Mouse (Mus musculus) liver, embryonic 14.5 days (tissue): ENCODE measurements at regions not wholly inside any gene's neighbourhood (a gene's known extent, or its start where the extent isn't known, plus 50 kb on each side); places are given as distances from the start of the nearest gene placed in this dataset.

ENCODE experiments used
- ATAC-seq: fragments of 200-750 bp; cut with Nextera tagmentation; 2 replicates; pipeline ENCODE4 v1.8.0; 2017; ENCODE audit warnings: moderate number of reproducible peaks, mild to moderate bottlenecking, moderate library complexity; ENCODE audit not compliant: insufficient read depth
- DNase-seq, 3 experiments: peaks; one replicate each; pipeline ENCODE4 v3.0.0-alpha.2; 2012 to 2013; ENCODE audit warnings: low read depth in 3 of 3, low spot score in 3 of 3
- H3K27ac ChIP-seq: fragments of 300-500 bp; sonication (generic); 2 replicates; pipeline ENCODE4 v1.5.1; 2014; ENCODE audit warnings: moderate library complexity, mild to moderate bottlenecking, control low read depth, inconsistent platforms
- H3K27me3 ChIP-seq: fragments of 300-500 bp; sonication (generic); 2 replicates; pipeline ENCODE4 v1.6.1; 2014; ENCODE audit warnings: mild to moderate bottlenecking, low read length, moderate library complexity; ENCODE audit not compliant: control insufficient read depth, insufficient read depth
- H3K36me3 ChIP-seq: fragments of 300-500 bp; sonication (generic); replicated peaks from 2 replicates; pipeline ENCODE4 v1.6.1; 2014; ENCODE audit warnings: low read depth; ENCODE audit not compliant: control insufficient read depth, insufficient read depth
- H3K4me1 ChIP-seq, 2 experiments: fragments of 200-500 bp in 1 of 2; fragments of 300-500 bp in 1 of 2; sonication (generic) in 1 of 2; replicated peaks; 2 replicates each; pipeline ENCODE4 v1.6.1; 2012 to 2014; ENCODE audit warnings: antibody characterized with exemption in 1 of 2, inconsistent platforms in 1 of 2, low read length in 1 of 2; ENCODE audit not compliant: control insufficient read depth in 2 of 2, insufficient read depth in 2 of 2
- H3K4me2 ChIP-seq: fragments of 300-500 bp; sonication (generic); 2 replicates; pipeline ENCODE4 v1.6.1; 2014; ENCODE audit warnings: low read depth, mild to moderate bottlenecking, control low read depth, moderate library complexity
- H3K4me3 ChIP-seq, 2 experiments: fragments of 200-500 bp in 1 of 2; fragments of 300-500 bp in 1 of 2; sonication (generic) in 1 of 2; 2 replicates each; pipeline ENCODE4 v1.5.1; 2012 to 2014; ENCODE audit warnings: low read depth in 2 of 2, low read length in 2 of 2, mild to moderate bottlenecking in 2 of 2, control low read depth in 1 of 2, inconsistent platforms in 1 of 2, moderate library complexity in 1 of 2; ENCODE audit not compliant: insufficient read depth in 1 of 2
- H3K9ac ChIP-seq: fragments of 300-500 bp; sonication (generic); replicated peaks from 2 replicates; pipeline ENCODE4 v1.6.1; 2014; ENCODE audit warnings: mild to moderate bottlenecking, control low read depth, moderate library complexity
- H3K9me3 ChIP-seq: fragments of 300-500 bp; sonication (generic); 2 replicates; pipeline ENCODE4 v1.6.1; 2016; ENCODE audit warnings: low read length, mixed read lengths; ENCODE audit not compliant: control insufficient read depth
- CTCF ChIP-seq: IDR thresholded peaks from 2 replicates; pipeline ENCODE4 v1.5.1; 2016; ENCODE audit warnings: antibody characterized with exemption, low read depth, control low read depth
- EP300 ChIP-seq: IDR thresholded peaks from 2 replicates; pipeline ENCODE4 v1.6.1; 2016; ENCODE audit warnings: antibody characterized with exemption, low read depth
- WGBS: fragments of 180-500 bp; shearing (Covaris S2); extraction: QIAGEN DNeasy Blood & Tissue Kit; methylation state at CpG from one replicate; pipeline ENCODE4 v1.1.7; 2014; ENCODE audit not compliant: insufficient replicate concordance; 5-methylcytosine and 5-hydroxymethylcytosine counted together

DNA sequence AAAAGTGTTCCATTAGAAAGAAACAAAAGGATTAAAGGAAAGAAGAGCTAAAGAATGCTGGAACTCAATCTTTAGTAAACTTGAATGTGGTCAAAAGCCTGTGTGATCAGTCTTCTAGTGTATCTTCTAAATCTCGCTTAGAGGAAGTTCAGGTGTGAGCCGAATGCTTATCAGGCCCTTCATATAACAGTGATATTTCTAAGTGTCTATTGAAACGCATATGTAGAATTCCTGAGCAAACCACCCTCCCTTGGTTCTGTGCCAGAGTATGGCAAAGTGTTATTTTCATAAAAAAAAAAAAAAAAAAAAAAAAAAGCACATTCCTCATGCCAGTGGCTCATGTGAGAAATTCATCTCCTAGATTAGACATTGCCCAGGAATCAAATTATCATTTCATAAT is 681.2 kb downstream of the Hdgfl1 start:
- no peak overlapping the region for H3K9ac ChIP-seq
- no peaks in the 10 kb centered on the region for H3K36me3 ChIP-seq
- no peaks in the 10 kb centered on the region for H3K4me1 ChIP-seq
- DNase-seq (no peak), ATAC-seq (no peak)
- WGBS = 51% methylated on average over 3 of the region's 3 CpGs
- no peaks in the 10 kb centered on the region for H3K9me3 ChIP-seq
- no peak overlapping the region for H3K4me2 ChIP-seq
- no peaks in the 10 kb centered on the region for H3K27me3 ChIP-seq
- H3K27ac ChIP-seq = no peak overlapping the region
- no peak overlapping the region for H3K4me3 ChIP-seq
- TF ChIP-seq CTCF = no peak
- no peak for TF ChIP-seq EP300

DNA sequence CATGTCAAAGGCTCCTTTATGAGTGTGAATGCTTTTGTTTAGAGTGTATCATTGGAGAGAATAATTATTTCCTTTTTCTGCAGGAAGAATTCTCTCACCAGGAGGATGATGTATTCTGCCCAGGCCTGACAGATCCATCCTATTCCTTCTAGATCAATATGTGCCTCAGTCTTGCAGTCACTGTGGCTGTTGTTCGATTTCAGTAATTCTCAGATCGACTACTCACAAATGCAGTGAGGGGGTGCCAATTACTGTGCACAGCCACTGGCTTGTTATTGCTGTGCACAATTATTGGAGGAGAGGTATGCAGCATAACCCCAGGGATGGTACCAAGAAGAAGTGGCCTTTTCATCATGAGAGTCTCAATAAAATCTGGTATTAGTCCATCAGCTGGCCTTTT is 689.2 kb downstream of the Hdgfl1 start:
- no peak overlapping the region for H3K27ac ChIP-seq
- WGBS = 51% methylated on average over 2 of the region's 2 CpGs
- H3K4me3 ChIP-seq = no peak overlapping the region
- no peaks in the 10 kb centered on the region for H3K9me3 ChIP-seq
- no peaks in the 10 kb centered on the region for H3K36me3 ChIP-seq
- DNase-seq (no peak), ATAC-seq (no peak)
- no peaks in the 10 kb centered on the region for H3K27me3 ChIP-seq
- no peak for TF ChIP-seq EP300
- TF ChIP-seq CTCF = no peak
- H3K4me2 ChIP-seq = no peak overlapping the region
- H3K9ac ChIP-seq = no peak overlapping the region
- no peaks in the 10 kb centered on the region for H3K4me1 ChIP-seq

DNA sequence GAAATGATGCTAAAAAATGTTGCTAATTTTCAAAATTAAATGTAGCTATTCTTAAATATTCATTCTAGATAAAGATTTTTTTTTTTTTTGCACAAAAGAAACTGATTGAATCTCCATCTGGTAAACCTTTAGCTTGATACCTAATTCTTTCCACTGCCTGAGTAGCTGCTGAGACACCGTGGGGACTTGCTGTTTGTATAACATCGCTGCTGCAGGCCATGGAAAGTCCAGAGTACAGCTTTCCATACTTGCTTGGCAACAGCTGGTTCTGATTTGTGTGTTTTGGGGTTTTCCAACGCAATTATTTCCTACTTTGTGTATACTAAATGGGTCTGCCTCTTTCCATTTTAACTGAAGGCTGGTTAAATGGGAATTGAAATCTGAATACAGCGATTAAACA is 689.7 kb downstream of the Hdgfl1 start:
- no peak overlapping the region for H3K4me3 ChIP-seq
- no peaks in the 10 kb centered on the region for H3K9me3 ChIP-seq
- 42% methylated on average over 4 of the region's 4 CpGs for WGBS
- DNase-seq = no peak
- H3K27ac ChIP-seq = no peak overlapping the region
- H3K36me3 ChIP-seq = no peaks in the 10 kb centered on the region
- H3K4me1 ChIP-seq = no peaks in the 10 kb centered on the region
- no peaks in the 10 kb centered on the region for H3K27me3 ChIP-seq
- TF ChIP-seq CTCF (no peak), EP300 (no peak)
- no peak overlapping the region for H3K9ac ChIP-seq
- H3K4me2 ChIP-seq = no peak overlapping the region
- ATAC-seq = no peak

DNA sequence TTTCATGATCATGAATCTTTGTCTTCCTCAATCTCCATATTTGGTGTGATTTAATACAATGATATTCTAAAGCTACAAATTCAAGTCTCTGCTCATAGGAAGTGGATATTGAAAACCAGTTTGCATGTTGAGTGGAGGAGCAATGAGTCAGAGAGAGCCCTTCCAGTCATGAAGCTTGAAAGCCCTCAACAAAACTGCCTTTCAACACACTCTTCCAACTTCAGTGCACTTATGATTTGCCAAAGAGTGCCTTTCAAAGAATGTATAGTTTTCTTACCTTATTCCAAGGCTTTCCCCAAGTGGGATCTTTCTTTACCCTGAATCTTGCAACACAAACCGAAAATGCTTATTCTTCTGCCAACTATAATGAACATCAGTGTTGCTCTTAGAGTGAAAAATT is 690.6 kb downstream of the Hdgfl1 start:
- H3K4me2 ChIP-seq = no peak overlapping the region
- no peaks in the 10 kb centered on the region for H3K9me3 ChIP-seq
- no peaks in the 10 kb centered on the region for H3K36me3 ChIP-seq
- no peaks in the 10 kb centered on the region for H3K27me3 ChIP-seq
- DNase-seq (no peak), ATAC-seq (no peak)
- H3K9ac ChIP-seq = no peak overlapping the region
- no peak overlapping the region for H3K27ac ChIP-seq
- WGBS = 53% methylated on average over 1 of the region's 1 CpGs
- no peak for TF ChIP-seq EP300
- TF ChIP-seq CTCF = no peak
- H3K4me3 ChIP-seq = no peak overlapping the region
- no peaks in the 10 kb centered on the region for H3K4me1 ChIP-seq

DNA sequence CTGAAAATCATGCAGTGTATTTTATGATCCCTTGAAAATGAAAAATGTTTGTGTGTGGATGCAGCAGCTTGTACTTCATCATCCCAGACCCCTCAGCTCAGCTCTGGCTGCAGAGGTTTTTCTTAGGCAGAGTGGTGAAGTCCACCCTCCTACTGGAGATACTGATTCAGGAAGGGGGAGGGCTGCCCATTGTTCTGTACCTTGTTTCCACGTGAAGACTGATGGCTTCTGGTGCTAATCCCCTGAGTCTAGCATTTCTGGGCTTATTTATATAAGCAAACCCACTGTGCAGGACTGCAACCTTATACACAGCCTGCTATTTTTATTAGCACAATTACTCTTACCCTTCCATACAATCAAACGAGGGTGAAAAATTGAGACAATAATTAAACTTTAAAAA is 708.6 kb downstream of the Hdgfl1 start:
- DNase-seq (no peak), ATAC-seq (no peak)
- Histone ChIP-seq H3K9me3 (no peaks in the 10 kb centered on the region), H3K4me3 (no peak overlapping the region), H3K36me3 (no peaks in the 10 kb centered on the region), H3K4me1 (no peaks in the 10 kb centered on the region), H3K27me3 (no peaks in the 10 kb centered on the region), H3K9ac (no peak overlapping the region), H3K27ac (no peak overlapping the region), H3K4me2 (no peak overlapping the region)
- WGBS = 28% methylated on average over 2 of the region's 2 CpGs
- TF ChIP-seq CTCF = no peak
- no peak for TF ChIP-seq EP300

DNA sequence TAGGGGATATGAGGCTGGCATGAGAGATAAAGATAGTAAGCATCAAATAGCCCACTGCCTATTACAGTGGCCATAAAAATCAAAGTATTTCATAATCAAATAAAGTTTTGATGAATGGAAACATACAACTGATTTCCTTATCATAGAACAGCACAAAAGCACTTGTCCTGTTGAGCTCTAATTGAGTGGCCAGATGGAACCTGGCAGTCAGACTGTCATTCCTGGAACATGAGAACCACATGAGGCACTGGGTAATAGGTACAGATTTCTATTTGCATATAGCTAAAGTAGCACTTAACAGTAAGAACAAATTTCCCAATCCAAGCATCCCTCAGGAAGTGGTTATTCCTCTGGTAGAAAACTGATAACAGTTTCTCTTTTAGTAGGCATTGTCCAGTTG is 732.3 kb downstream of the Hdgfl1 start:
- no peaks in the 10 kb centered on the region for H3K4me1 ChIP-seq
- no peak overlapping the region for H3K4me2 ChIP-seq
- DNase-seq (no peak), ATAC-seq (no peak)
- H3K36me3 ChIP-seq = no peaks in the 10 kb centered on the region
- H3K27ac ChIP-seq = no peak overlapping the region
- TF ChIP-seq CTCF (no peak), EP300 (no peak)
- no peaks in the 10 kb centered on the region for H3K27me3 ChIP-seq
- H3K4me3 ChIP-seq = no peak overlapping the region
- no peaks in the 10 kb centered on the region for H3K9me3 ChIP-seq
- no peak overlapping the region for H3K9ac ChIP-seq
